Mouse (Mus musculus) heart, postnatal 4 days (tissue): Measurements from ENCODE around the gene Psme2. TPM values are rescaled to one million over a fixed set of nuclear protein-coding genes. Genes with fewer than 3 reads are reported as not detected.

Experiments
- DNase-seq: peaks from one replicate; pipeline ENCODE4 v3.0.0; 2021
- total RNA-seq, 2 experiments: library from RNA; stranded (reverse); gene quantifications; 2 replicates each; pipeline ENCODE4 v1.2.3; 2021

The Psme2 gene
- total RNA-seq, 2 experiments from 2014 or later: 127 to 153 TPM

DNA sequence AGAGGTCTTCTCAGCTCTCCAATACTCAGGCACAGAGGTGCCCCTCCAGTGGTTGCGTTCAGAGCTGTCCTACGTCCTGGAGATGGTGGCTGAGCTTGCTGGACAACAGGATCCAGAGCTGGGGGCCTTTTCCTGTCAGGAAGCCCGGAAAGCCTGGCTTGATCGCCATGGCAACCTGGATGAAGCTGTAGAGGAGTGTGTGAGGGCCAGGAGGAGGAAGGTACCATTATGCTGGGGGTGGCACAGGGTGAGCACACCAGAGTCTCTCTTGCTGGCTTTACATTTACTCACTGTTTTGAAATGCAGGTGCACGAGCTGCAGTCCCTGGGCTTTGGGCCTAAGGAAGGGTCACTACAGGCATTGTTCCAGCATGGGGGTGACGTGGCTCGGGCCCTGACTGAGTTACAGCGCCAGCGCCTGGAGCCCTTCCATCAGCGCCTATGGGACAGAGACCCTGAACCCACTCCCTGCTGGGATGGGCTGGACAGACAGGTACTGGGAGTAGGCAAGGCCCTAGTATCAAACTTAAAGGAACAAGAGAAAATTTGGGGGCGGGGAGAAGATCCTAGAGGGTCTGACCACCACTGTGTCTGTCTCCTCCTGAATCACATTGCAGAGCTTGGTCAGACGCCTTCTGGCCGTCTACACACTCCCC is 5.2 kb upstream of the Psme2 start:
- DNase-seq: no peak

DNA sequence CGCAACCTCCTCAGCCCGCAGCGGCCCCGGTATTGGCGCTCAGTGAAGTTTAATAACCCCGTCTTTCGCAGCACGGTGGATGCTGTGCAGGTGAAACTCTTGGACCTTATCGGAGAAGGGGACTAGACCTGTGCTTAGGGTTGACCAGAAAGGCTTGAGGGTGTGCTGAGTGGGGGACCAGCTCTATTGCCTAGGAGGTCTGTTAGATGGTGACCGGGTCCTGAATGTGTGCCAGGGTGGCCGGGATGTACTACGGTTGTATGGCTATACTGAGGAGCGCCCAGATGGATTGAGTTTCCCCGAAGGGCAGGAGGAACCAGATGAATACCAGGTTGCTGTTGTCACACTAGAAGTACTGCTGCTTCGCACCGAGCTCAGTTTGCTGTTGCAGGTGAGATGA is 1.3 kb upstream of the Psme2 start:
- no peak for DNase-seq

- DNase-seq: peak; percentile 95
Measured at GRCm38 (mm10) chr14:55591331-55591891, 498 bp upstream of the Psme2 start, which contains the start of gene Rnf31. Gene Rnf31 (plus strand): TSS chr14:55591708.

DNA sequence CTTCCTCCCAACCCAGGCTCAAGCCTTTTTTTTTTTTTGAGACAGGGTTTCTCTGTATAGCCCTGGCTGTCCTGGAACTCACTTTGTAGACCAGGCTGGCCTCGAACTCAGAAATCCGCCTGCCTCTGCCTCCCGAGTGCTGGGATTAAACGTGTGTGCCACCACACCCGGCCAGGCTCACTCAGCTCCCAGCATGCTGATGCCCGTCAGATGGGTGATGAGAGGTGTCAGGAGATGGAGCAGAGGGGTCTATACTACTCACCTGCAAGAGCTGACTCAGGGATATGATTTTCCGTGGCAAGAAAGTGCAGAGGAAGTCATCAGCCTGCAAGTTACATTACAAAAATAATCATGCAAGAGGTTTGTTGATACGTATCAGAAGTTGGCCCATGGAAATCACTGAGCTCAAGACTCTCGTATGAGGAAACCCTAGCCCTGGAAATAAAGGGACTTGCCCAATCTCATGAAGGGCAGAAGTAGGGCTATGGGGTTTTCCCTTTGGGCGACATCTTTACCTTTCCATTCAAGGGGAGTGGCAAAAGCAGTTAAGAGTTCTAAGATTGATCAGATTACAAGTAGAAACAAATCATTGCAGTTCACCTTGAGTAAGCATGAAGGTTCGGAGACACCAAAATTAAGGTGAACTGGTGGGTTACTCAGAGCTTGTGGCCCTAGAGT is 1.0 kb downstream of the Psme2 start:
- no peak for DNase-seq

DNA sequence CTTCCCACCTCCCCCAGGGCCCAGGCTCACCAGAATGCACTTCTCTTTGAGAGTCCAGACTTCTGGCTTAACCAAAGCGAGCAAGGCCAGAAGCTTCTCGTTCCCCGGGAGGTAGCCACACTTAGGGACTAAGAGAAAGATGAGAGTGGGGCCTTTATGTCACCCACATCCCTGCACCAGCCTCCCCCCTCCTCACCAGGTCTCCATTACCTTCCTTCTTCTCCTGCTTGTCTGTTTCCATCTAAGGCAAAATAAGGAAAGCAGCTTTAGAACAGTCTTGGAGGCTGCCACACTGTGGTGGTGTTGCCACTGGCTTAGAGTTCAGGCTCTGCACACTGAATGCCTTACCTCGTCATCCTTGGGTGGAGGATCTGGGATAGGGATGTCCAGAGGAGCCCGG is 1.6 kb downstream of the Psme2 start:
- no peak for DNase-seq

DNA sequence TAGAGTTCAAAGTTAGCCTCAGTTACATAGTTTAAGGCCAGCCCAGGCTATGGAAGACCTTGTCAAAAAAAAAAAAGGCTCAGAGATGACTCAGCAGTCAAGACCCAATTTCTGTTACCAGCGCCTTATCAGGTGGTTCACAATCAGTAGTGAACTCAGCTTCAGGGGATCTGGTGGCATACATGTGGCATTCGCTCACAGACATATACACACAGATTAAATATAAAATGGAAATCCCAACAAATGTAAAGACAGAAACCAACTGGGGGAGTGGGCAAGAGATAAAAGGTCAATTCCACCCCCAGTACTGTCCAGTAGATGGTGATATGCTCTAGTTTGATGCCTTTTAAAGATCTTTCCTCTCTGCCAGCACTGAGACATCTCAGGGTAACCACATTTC is 4.8 kb downstream of the Psme2 start:
- no peak for DNase-seq

GRCm38 (mm10) chr14:55585566-55585960 is 5.3 kb downstream of the Psme2 start:
- DNase-seq: no peak

GRCm38 (mm10) chr14:55584702-55585565 is 6.0 kb downstream of the Psme2 start, which contains the start of gene Emc9:
Gene Emc9 (minus strand): TSS chr14:55585302.
- DNase-seq: peak; percentile 75

DNA sequence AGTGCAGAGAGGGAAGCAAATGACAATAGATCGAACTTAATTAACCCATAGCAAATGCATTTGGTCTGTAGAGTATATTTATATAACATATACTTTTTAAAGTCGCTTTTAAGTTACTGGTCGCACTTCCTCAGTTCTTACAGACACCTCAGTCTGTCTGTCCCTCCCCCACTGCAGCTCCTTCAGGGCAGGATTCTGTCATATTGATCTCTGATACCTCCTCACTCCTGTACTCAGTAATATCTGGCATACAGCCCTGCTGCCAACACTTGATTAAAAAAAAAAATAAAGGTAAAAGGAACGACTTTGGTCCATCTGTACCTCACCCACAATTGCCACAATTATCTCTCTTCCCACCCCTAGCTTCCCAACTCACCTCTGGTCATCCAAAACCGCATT is 6.6 kb downstream of the Psme2 start:
- DNase-seq: no peak

DNA sequence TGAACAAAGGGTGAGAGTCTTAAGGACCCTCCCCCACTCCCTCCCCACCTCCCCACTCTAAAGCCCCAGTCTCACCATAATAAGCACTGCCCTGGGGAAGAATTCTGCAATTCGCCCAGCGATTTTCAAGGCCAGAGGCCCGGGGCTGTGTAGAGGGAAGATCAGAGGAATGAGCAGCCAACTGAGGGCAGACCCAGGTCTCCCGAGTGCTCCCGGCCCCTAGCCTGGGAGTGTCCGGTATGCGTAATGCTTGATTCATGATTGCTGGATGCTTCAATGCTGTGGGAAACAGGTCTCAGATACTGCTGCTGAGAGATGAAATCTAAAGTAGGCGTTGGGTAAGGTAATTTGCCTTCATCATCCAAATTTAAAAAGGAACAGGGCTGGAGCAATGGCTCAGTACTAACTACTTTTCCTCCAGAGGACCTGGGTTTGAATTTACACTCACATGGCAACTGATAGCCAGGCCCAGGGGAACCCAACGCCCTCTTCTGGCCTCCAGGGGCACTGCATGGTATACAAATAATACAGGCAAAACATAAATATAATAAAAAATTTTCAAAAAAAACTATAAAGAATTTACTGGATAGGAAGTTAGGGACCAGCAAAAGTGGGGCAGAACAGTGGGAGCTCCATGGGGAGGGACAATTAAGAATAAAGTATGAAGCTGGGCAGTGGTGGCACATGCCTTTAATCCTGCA is 8.8 kb downstream of the Psme2 start:
- DNase-seq: no peak

DNA sequence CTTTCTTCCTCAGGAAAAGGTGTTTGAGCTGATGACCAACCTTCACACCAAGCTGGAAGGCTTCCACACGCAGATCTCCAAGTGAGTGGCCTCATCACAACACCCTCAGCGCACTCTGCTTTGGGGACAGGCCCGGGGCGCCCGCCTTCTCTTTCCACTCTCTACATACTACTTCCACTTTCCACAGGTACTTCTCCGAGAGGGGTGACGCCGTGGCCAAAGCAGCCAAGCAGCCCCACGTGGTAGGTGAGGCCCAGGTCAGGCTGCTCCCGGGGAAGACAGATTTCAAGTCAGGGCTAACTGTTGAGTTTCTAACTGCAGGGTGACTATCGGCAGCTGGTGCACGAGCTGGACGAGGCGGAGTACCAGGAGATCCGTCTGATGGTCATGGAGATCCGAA is 10.2 kb downstream of the Psme2 start:
- DNase-seq: no peak

- DNase-seq: no peak
Measured at GRCm38 (mm10) chr14:55579511-55580496, 11.1 kb downstream of the Psme2 start.

DNA sequence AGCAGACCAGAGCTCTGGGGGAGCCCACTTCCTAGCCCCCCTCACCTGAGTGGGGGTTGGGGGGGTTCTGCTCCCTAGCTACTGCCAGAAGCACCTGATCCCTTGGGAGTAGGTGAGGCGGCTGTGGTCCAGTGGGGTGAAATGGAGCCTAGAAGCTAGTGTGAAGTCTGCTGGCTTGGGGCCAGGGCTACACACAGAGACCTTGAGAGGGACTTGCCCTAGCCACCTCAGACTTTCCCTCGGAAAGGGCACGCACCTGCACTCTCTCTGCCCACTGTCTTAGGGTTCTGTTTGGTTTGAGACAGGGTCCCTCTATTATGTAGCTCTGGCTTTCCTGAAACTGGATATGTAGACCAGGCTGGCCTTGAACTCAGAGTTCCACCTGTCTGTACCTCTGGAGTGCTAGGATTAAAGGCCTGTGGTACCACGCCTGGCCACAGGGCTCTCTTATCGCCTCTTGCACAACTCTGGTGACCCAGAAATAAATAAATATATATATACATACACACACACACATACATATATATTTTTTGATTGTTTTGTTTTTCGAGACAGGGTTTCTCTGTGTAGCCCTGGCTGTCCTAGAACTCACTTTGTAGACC is 12.1 kb downstream of the Psme2 start:
- DNase-seq: peak; percentile 69

DNA sequence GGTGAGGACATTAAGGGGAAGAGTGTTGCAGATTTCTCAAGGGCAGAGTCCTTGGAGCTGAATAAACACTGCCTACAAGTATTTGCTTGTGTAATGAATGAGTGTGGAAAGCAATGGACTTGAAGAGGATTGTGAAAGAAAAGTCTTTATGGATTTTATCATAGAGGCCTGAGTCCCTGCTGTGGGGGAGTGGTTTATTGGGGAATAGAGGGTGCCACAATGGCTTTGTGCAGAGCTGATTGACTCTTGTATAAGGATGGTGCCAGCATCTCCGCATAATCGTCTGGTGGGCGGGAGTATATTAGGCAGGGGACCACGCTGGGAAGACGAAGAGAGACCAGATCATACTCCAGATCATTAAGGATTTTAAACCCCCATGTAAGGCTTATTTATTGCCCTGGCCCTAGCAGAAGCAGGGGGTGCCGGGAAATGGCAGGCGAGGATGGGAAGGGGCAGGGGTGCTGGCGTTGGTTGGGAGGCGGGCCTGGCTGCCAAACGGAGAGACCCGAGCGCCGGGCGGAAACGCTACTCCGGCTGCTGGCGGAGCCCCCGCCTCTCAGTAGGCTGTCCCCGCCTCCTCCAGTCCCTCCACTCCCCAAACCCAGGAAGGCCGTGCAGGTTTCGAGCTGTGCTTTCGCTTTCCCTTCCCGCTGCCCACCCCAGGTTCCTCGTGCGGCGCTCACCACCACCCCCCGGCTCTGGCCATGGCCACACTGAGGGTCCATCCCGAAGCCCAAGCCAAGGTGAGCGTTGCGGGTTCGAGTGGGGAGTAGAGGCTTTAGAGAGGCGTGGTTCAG is 12.8 kb downstream of the Psme2 start, which contains the start of gene Psme1:
Gene Psme1, plus strand, starts transcription at position 253 of the 797 bp plus-strand sequence.
- DNase-seq: peak; percentile 86

DNA sequence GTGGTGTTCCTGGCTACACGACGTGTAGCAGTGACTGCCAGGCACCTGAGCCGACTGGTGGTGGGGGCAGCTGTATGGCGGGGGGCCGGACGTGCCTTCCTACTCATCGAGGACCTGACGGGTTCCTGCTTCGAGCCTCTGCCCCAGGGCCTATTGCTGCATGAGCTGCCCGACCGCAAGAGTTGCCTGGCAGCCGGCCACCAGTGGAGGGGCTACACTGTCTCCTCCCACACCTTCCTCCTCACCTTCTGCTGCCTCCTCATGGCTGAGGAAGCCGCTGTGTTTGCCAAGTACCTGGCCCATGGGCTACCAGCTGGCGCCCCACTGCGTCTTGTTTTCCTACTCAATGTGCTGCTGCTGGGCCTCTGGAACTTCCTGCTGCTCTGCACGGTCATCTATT is 14.5 kb downstream of the Psme2 start:
- DNase-seq: peak; percentile 61

DNA sequence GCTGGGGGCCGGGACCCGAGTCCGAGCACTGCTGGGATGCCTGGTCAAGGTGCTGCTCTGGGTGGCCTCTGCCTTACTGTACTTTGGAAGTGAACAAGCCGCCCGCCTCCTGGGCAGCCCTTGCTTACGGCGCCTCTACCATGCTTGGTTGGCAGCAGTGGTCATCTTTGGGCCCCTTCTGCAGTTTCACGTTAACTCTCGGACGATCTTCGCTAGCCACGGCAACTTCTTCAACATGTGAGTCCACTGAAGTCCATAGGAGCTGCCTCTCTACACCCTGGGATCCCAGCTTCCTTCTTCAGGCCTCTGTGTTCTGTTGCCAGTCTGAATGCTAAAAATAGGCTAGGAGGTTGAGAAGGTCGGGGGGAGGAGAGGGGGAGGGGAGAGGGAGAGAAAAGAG is 15.2 kb downstream of the Psme2 start:
- peak; percentile 44 for DNase-seq

- peak; percentile 73 for DNase-seq
Measured at GRCm38 (mm10) chr14:55575302-55575701, 15.6 kb downstream of the Psme2 start, which contains the start of gene Fitm1. Gene Fitm1 (plus strand): TSS chr14:55575617.

GRCm38 (mm10) chr14:55571760-55572159 is 19.2 kb downstream of the Psme2 start:
- DNase-seq: no peak

GRCm38 (mm10) chr14:55570588-55570987 is 20.3 kb downstream of the Psme2 start:
- no peak for DNase-seq
